Mouse (Mus musculus): ENCODE results near the gene Ephb1. TPM values are rescaled to one million over a fixed set of nuclear protein-coding genes. Genes with fewer than 3 reads are reported as not detected.

The Ephb1 gene
- polyA plus RNA-seq, 1 experiment from 2014 or later, result 0.44 TPM

DNA sequence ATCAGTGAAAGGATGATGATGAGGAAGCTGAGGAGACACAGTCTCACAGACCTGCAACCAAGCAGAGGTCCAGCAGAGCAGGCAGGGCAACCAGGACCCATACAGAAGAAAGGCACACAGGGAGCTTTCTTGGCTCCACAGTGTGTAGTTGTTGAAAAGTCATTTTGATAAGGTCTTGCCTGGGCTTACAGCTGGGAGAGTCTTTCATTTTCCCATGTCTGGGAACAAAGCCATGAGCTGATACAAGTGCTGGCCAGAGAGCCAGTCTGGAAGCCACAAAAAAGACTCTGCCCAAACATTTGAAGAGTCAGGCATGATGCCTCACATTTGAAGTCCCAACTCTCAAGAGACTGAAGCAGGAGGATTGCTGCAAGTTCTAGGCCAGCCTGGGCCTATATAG lies 339.0 kb downstream of the Ephb1 start:
- no peak overlapping the region for H3K4me3 ChIP-seq
- H3K9ac ChIP-seq, result no peak overlapping the region

DNA sequence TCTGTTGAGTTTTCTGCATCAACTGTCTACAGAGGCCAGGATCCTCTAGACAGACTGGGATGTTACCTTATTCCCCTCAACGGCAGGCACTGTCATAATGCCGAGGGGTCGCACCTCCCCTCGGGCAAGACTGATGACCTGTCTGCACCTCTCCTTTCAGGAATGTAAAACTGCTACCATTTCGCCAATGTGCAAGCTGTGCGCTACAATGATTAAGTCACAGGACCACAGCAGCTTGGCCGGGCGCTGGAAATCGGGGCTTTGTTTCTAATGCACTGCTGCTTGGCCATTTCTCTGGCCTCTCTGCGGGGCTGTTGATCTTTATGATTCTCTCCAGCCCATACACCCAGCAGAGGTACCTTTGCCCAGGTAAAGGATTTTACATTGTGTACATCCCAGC lies 346.8 kb downstream of the Ephb1 start:
- H3K4me1 ChIP-seq, result no peaks in the 10 kb centered on the region
- ATAC-seq, result no peak
- 70% methylated on average over 10 of the region's 10 CpGs for WGBS (ENCODE audit: insufficient replicate concordance)

More for the DNA sequence above, 339.0 kb downstream of the Ephb1 start:
- H3K36me3 ChIP-seq, result no peaks in the 10 kb centered on the region
- no peak overlapping the region for H3K27ac ChIP-seq
- no peaks in the 10 kb centered on the region for H3K27me3 ChIP-seq (replicated peaks)
- no peak overlapping the region for H3K4me2 ChIP-seq
- ATAC-seq, result no peak
- no peaks in the 10 kb centered on the region for H3K4me1 ChIP-seq
- H3K9me3 ChIP-seq (replicated peaks), result no peaks in the 10 kb centered on the region

DNA sequence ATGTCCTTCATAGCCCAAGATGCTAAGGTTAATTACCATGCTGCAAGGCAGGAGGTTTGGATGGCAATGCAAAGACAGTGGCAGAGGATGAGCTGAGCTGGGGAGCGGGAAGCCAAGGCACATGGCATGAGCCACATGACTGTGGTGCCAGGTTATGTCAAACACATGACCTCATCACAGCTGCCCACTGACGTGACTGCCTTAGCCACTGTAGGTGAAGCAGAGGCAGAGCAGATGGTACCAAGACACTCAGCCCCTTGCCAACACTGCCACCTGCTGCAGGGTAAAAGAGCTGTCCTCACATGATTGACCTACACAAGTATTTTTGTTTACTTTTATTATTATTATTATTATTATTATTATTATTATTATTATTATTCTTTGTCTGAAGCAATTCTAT lies 348.0 kb downstream of the Ephb1 start:
- Histone ChIP-seq H3K27me3 (replicated peaks) (no peaks in the 10 kb centered on the region), H3K27ac (no peak overlapping the region), H3K4me1 (no peaks in the 10 kb centered on the region), H3K36me3 (no peaks in the 10 kb centered on the region), H3K4me3 (no peak overlapping the region), H3K9me3 (replicated peaks) (no peaks in the 10 kb centered on the region), H3K9ac (no peak overlapping the region), H3K4me2 (no peak overlapping the region)
- ATAC-seq, result peak; percentile 70
- WGBS (ENCODE audit: insufficient replicate concordance), result 78% methylated on average over 2 of the region's 2 CpGs

More for the DNA sequence above, 346.8 kb downstream of the Ephb1 start:
- Histone ChIP-seq H3K4me2 (no peak overlapping the region), H3K9ac (no peak overlapping the region), H3K27me3 (replicated peaks) (no peaks in the 10 kb centered on the region), H3K9me3 (replicated peaks) (no peaks in the 10 kb centered on the region), H3K36me3 (no peaks in the 10 kb centered on the region), H3K4me3 (no peak overlapping the region), H3K27ac (no peak overlapping the region)

DNA sequence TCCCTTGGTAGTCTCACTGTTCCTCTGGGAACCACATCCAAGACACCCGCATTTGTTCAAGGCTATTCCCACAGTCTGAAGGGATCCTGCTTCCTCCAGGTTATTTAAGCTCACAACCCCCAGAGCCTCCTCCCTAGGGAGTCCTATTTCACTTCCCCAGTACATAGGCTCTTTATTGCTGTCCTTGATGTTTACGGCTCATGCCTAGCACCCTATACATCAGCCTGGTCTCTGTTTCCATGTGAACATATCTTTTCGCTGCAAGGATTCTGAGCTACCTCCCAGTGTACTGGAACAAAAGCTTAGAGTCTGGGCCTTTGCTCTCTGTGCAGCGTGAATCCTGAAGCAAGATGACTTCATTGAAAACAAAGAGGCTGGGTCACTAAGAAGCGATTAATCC lies 351.6 kb downstream of the Ephb1 start:
- no peak overlapping the region for H3K4me3 ChIP-seq
- H3K4me1 ChIP-seq, result no peaks in the 10 kb centered on the region
- H3K36me3 ChIP-seq, result no peaks in the 10 kb centered on the region
- H3K9ac ChIP-seq, result no peak overlapping the region
- H3K4me2 ChIP-seq, result no peak overlapping the region
- ATAC-seq, result no peak
- no peaks in the 10 kb centered on the region for H3K9me3 ChIP-seq (replicated peaks)
- no peak overlapping the region for H3K27ac ChIP-seq
- H3K27me3 ChIP-seq (replicated peaks), result no peaks in the 10 kb centered on the region
- 74% methylated on average over 5 of the region's 5 CpGs for WGBS (ENCODE audit: insufficient replicate concordance)

DNA sequence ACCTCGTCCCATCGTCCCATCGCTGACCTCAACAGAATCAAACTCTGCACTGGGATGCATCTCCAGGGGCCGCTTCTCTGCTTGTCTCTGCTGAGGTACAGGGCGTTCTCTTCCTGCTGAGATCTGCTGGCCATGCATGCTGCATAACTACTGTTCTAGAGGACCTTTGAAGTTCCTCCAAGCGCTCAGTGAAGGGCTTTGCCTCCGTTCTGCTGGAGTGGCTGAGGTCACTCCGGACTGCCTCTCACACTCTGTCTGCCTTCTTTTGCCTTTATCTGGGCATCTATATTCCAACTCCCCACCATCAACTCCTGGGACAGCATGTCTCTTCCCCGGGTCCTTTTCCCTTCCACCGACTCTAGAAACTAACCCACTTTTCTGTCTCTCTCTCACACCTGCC lies 352.3 kb downstream of the Ephb1 start:
- no peak overlapping the region for H3K9ac ChIP-seq
- no peaks in the 10 kb centered on the region for H3K27me3 ChIP-seq (replicated peaks)
- no peaks in the 10 kb centered on the region for H3K36me3 ChIP-seq
- H3K4me3 ChIP-seq, result no peak overlapping the region
- ATAC-seq, result no peak
- no peaks in the 10 kb centered on the region for H3K9me3 ChIP-seq (replicated peaks)
- H3K4me1 ChIP-seq, result peaks cover 4% of the 10 kb centered on the region
- no peak overlapping the region for H3K4me2 ChIP-seq
- no peak overlapping the region for H3K27ac ChIP-seq
- WGBS (ENCODE audit: insufficient replicate concordance), result 76% methylated on average over 10 of the region's 10 CpGs

DNA sequence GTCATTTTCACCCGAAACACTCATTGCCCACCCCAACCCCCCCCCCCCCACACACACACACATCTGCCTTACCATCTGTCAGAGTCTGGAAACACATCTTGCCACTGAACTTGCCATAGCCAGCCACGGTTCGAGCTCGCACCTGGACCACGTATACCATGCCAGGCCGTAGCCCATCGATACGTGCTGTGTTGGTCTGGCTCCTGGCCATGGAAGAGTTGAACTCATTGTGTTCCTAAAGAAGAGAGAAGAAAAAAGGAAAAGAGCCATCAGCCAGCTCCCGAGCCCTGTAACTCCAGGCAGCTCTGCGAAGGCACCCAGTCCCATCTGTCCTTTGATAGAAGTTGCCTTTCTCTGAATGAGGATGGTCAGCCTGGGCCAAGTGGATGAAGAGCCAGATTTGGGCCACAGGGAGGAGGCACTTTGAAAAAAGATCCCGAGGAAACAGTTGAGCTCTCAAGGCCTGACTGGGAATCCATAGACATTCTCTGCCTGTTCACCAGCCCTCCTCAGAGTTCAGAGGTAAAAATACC lies 352.8 kb downstream of the Ephb1 start:
- 85% methylated on average over 11 of the region's 11 CpGs for WGBS (ENCODE audit: insufficient replicate concordance)
- Histone ChIP-seq H3K36me3 (no peaks in the 10 kb centered on the region), H3K27ac (no peak overlapping the region), H3K9ac (no peak overlapping the region), H3K27me3 (replicated peaks) (no peaks in the 10 kb centered on the region), H3K9me3 (replicated peaks) (no peaks in the 10 kb centered on the region), H3K4me1 (peaks cover 9% of the 10 kb centered on the region), H3K4me3 (no peak overlapping the region), H3K4me2 (no peak overlapping the region)
- no peak for ATAC-seq

DNA sequence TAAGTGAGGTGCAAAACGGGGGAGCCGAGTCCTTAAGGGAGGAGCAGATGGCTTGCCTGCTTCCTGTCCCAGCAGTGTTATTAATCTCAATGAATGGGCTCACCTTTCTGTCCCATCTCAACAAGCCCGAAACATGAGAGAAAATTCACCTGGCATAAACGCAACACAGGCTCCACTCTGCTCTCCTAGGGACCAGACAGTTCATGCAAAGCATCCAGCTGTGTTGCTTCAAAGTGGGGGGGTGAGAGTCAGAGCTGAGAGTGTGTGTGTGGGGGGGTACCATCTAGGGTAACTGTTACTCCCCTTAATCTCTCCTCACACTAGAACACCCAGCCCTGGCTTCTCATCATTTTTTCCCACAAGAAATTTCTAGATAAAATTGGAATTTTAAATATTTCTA lies 354.8 kb downstream of the Ephb1 start:
- Histone ChIP-seq H3K4me3 (no peak overlapping the region), H3K27me3 (replicated peaks) (no peaks in the 10 kb centered on the region), H3K4me2 (no peak overlapping the region), H3K9ac (no peak overlapping the region), H3K9me3 (replicated peaks) (no peaks in the 10 kb centered on the region), H3K27ac (no peak overlapping the region), H3K4me1 (peaks cover 29% of the 10 kb centered on the region), H3K36me3 (no peaks in the 10 kb centered on the region)
- no peak for ATAC-seq
- WGBS (ENCODE audit: insufficient replicate concordance), result 80% methylated on average over 4 of the region's 4 CpGs

DNA sequence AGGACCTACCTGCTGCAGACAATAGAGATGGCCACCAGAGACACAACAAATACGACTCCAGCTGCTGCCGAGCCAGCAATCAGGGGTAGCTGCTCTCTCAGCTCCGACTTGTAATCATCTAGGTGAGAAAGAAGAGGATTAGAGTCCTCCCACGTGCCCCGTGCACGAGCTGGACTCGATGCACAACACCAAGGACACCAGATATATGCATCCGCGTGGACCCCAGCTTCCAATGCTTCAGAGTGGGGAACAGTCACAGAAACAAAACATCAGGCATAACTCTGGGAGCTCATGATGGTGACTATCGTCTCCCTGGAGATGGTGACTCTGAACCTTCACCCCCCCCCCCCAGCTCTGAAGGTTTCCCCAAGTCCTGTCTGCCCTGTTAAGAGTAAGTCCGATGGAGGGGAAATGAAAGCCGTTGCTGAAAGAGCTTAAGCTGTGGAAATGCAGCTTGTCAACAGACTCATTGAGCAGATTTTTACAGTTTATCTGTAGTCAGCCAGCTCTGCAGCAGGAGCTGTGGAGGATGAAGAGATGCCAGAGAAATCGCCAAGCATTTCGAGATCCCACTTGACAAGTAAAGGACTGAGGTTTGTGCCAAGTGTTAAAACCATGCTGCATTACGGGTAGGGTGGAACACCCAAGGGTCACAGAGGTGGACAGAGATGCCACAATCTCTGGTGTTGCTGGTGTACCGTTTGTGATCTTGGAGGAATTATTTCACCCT lies 357.6 kb downstream of the Ephb1 start:
- no peaks in the 10 kb centered on the region for H3K27me3 ChIP-seq (replicated peaks)
- ATAC-seq, result no peak
- H3K4me2 ChIP-seq, result peak overlapping the region; percentile 69
- H3K27ac ChIP-seq, result peak overlapping the region; percentile 95
- no peaks in the 10 kb centered on the region for H3K36me3 ChIP-seq
- no peaks in the 10 kb centered on the region for H3K9me3 ChIP-seq (replicated peaks)
- peaks cover 54% of the 10 kb centered on the region for H3K4me1 ChIP-seq
- 0 out of 2 replicates have a peak overlapping the region, but pooled peaks have one; percentile 50 for H3K9ac ChIP-seq
- WGBS (ENCODE audit: insufficient replicate concordance), result 66% methylated on average over 16 of the region's 16 CpGs
- H3K4me3 ChIP-seq, result no peak overlapping the region

DNA sequence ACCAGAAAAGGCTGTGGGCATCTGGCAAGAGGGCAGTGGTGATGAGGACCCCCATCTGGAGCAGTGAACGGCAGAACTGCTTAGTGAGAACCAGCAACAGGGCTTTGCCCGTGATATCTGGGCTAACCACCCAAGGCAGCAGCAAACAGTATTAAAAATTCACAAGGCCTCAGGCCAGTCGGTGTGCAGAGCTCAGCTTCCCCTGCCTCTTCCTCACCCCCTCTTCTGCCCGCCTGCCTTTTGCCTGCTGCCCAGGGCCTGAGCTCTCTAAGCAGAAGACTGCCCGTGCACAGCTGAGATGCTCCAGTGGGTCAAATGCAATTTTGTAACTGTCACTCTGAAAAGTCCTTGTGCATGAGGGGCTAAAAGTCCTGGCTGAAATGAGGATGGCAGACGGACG lies 358.3 kb downstream of the Ephb1 start:
- no peaks in the 10 kb centered on the region for H3K27me3 ChIP-seq (replicated peaks)
- WGBS (ENCODE audit: insufficient replicate concordance), result 49% methylated on average over 7 of the region's 7 CpGs
- H3K4me1 ChIP-seq, result peaks cover 62% of the 10 kb centered on the region
- peak overlapping the region; percentile 21 for H3K4me3 ChIP-seq
- peak overlapping the region; percentile 69 for H3K4me2 ChIP-seq
- peak; percentile 5 for ATAC-seq
- peak overlapping the region; percentile 95 for H3K27ac ChIP-seq
- no peaks in the 10 kb centered on the region for H3K9me3 ChIP-seq (replicated peaks)
- H3K36me3 ChIP-seq, result no peaks in the 10 kb centered on the region
- H3K9ac ChIP-seq, result peak overlapping the region; percentile 50

DNA sequence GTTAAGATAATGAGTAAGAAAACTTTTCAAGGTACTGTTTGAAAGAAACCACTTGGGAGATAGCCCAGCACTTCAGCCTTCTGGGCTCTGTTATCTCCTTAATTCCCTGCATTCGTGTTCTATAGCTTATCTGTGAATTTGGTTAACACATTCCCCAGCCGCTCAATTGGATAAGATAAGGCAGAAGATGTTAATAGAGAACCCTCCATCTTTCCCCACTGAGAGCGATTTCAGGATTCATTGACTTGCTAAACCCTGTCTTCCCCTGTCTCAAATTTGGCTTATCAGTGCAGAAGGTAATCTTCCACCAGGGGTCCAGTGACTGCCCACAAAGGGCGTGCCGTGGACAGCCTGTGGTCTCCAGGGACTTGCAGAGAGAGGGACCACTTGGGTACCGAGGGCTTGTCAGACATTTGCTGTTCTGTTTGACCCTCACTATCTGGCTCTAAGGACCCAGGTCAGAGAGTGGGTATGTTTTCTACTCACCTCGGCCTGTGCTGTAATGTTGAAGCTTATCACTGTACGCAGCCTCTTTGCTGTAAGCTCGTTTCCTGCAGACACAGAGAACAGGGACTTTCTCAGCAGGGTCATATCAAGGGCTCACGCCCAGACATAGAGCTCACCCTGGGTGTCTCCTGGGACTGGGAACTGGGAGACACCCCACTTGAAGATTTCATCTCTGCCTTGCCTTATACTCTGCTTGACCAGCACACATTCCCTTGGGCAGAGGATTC lies 358.9 kb downstream of the Ephb1 start:
- Histone ChIP-seq H3K4me1 (peaks cover 67% of the 10 kb centered on the region), H3K36me3 (no peaks in the 10 kb centered on the region), H3K4me3 (peak overlapping the region; percentile 21), H3K4me2 (peak overlapping the region; percentile 69), H3K27ac (peak overlapping the region; percentile 95), H3K27me3 (replicated peaks) (no peaks in the 10 kb centered on the region), H3K9me3 (replicated peaks) (no peaks in the 10 kb centered on the region), H3K9ac (peak overlapping the region; percentile 50; the same call in 1 of the 2 replicates)
- WGBS (ENCODE audit: insufficient replicate concordance), result 6% methylated on average over 10 of the region's 10 CpGs
- peak; percentile 96 for ATAC-seq

DNA sequence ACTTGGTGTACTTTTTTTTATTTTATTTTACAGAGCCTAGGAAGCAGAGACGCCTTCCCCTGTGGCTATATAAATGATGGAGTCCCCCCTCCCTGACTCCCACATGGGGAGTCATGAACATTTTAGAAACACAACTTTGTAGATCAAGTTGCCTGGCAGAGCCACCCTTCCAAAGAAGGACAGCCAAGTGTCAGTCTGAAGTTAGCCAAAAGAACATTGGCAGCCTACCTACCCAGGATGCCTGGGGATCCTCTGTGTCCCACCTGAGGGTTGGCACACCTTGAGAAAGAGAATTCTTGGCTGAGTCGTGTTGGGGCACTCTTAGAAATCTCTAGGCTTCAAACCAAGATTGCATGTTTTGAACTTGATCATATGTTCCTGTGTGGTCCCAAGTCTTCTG lies 360.4 kb downstream of the Ephb1 start:
- 79% methylated on average over 2 of the region's 2 CpGs for WGBS (ENCODE audit: insufficient replicate concordance)
- Histone ChIP-seq H3K4me1 (peaks cover 82% of the 10 kb centered on the region), H3K9me3 (replicated peaks) (no peaks in the 10 kb centered on the region), H3K27ac (peak overlapping the region; percentile 95; the same call in 1 of the 2 replicates), H3K9ac (no peak overlapping the region), H3K4me3 (no peak overlapping the region), H3K4me2 (no peak overlapping the region), H3K27me3 (replicated peaks) (no peaks in the 10 kb centered on the region), H3K36me3 (no peaks in the 10 kb centered on the region)
- no peak for ATAC-seq

DNA sequence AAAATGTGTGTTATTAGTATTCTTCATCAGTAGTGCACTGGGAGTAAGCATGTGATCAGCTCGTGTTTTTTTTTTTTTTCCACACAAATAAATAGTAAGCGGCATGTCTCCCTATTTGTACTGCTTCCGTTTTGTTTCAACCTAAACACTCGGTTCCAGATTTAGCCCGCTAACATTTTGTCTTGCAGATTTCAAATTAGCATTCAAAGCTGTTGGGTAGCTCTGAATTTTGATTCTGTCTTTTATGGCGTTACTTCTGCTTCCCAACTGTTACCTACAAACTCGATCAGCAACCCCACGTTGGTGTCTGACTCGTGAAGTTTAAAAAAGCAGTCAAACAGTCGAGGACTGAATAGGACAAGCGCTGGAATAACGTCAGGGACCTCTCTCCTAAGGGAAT lies 363.7 kb downstream of the Ephb1 start:
- WGBS (ENCODE audit: insufficient replicate concordance), result 78% methylated on average over 12 of the region's 12 CpGs
- no peaks in the 10 kb centered on the region for H3K27me3 ChIP-seq (replicated peaks)
- peaks cover 85% of the 10 kb centered on the region for H3K4me1 ChIP-seq
- no peaks in the 10 kb centered on the region for H3K9me3 ChIP-seq (replicated peaks)
- H3K4me2 ChIP-seq, result no peak overlapping the region
- H3K4me3 ChIP-seq, result no peak overlapping the region
- no peak overlapping the region for H3K9ac ChIP-seq
- no peaks in the 10 kb centered on the region for H3K36me3 ChIP-seq
- ATAC-seq, result no peak
- H3K27ac ChIP-seq, result no peak overlapping the region

Measured in liver, embryonic 12.5 days (tissue).